Mouse (Mus musculus): ENCODE results near the gene 6030408B16Rik. TPM values are rescaled to one million over a fixed set of nuclear protein-coding genes. Genes with fewer than 3 reads are reported as not detected.

Gene 6030408B16Rik
- polyA plus RNA-seq, 1 experiment: not detected

DNA sequence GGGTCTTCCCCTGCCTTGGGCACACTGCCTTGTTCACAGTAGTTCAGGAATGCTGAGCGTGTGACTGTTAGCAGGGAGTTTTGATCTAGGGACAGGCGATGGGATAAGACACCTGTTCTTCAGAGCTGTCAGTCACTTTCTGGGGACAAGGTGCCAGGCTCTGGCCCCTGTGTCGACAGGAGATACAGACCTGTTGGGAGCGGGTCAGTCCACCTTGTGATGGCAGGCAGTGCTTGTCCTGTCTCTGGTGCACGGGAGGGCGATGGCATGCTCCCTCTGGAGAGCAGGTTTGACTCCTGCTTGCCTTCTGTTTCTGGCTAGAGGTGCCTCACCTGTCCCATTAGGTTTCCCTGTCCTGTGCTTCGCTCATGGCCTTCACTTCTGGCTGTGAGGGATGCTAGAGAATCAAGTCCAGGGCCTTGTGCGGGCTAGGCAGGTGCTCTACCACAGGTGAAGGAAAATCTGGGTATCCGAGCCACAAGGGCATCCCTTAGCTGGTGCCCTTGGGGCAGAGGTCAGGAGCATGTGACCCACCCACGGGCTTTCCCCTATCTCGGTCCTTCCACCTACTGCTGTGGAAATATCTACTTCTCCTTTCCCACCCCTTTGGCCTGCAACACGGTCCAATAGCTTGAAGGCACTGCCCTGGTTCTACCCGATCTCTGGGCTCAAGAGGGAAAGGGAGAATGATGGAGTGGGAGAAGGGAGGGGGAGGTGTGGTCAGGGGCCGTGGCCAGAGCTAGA, 36.4 kb upstream of the 6030408B16Rik start:
- Histone ChIP-seq H3K4me1 (ENCODE audit: control insufficient read depth, insufficient read depth, low read length) (peaks cover 12% of the 10 kb centered on the region), H3K9ac (ENCODE audit: low read depth, poor library complexity, severe bottlenecking) (no peak overlapping the region), H3K27me3 (ENCODE audit: control insufficient read depth, insufficient read depth, low read length, poor library complexity, severe bottlenecking) (no peaks in the 10 kb centered on the region), H3K4me3 (ENCODE audit: low read depth, low read length) (no peak overlapping the region), H3K9me3 (replicated peaks; ENCODE audit: control insufficient read depth, insufficient read depth, low read length, poor library complexity, severe bottlenecking) (no peaks in the 10 kb centered on the region), H3K36me3 (ENCODE audit: control insufficient read depth, insufficient read depth, low read length, poor library complexity, severe bottlenecking) (no peaks in the 10 kb centered on the region), H3K27ac (ENCODE audit: insufficient read depth, low read length) (no peak overlapping the region)
- no peak for TF ChIP-seq EP300 (IDR thresholded peaks at IDR 0.05; ENCODE audit: insufficient read depth, low read depth, low read length)
- no peak for TF ChIP-seq POLR2A (IDR thresholded peaks at IDR 0.05; ENCODE audit: insufficient read depth, low read length)
- TF ChIP-seq CTCF (IDR thresholded peaks at IDR 0.05; ENCODE audit: low read depth, low read length): no peak

DNA sequence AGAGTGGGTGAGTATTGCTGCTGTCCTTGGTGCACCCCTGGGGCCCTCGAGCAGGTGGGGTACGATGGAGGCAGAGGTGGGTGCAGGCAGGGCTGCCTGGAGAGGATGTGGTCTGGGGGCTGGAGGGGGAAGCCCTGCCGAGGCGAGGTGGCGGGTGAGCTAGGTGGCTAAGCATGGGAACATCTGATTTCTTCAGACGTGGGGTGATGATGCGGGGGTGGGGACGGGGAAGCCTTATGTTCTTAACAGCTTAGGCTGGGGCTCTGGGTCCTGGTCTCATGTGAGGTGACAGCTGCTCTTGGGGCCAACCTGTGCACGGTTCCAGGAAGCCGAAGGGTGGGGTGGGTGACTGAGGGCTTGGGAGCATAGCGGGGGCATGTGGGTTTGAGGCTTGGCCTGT, 34.6 kb upstream of the 6030408B16Rik start:
- Histone ChIP-seq H3K9me3 (replicated peaks; ENCODE audit: control insufficient read depth, insufficient read depth, low read length, poor library complexity, severe bottlenecking) (no peaks in the 10 kb centered on the region), H3K36me3 (ENCODE audit: control insufficient read depth, insufficient read depth, low read length, poor library complexity, severe bottlenecking) (no peaks in the 10 kb centered on the region), H3K27me3 (ENCODE audit: control insufficient read depth, insufficient read depth, low read length, poor library complexity, severe bottlenecking) (no peaks in the 10 kb centered on the region), H3K27ac (ENCODE audit: insufficient read depth, low read length) (no peak overlapping the region), H3K9ac (ENCODE audit: low read depth, poor library complexity, severe bottlenecking) (no peak overlapping the region), H3K4me3 (ENCODE audit: low read depth, low read length) (no peak overlapping the region), H3K4me1 (ENCODE audit: control insufficient read depth, insufficient read depth, low read length) (peaks cover 14% of the 10 kb centered on the region)
- TF ChIP-seq CTCF (IDR thresholded peaks at IDR 0.05; ENCODE audit: low read depth, low read length) (no peak), EP300 (IDR thresholded peaks at IDR 0.05; ENCODE audit: insufficient read depth, low read depth, low read length) (no peak), POLR2A (IDR thresholded peaks at IDR 0.05; ENCODE audit: insufficient read depth, low read length) (no peak)

DNA sequence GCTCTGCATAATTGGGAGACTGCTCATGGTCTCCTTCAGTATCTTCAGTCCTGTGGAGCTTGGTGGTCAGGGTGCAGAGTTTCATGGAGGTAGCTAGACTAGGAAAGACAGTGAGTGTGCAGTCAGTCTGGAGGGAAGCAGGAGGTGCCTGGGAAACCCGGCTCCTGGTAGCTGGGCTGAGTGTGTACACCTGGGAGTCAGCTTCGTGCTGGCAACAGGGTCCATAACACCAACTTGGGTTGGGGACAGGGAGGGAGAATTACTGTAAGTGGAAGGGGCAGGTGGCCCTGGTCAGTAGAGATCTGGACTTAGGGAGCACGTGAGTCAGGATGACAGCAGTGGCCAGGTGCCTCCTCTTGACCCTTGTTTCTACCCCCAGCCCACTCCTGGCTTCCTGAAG, 33.1 kb upstream of the 6030408B16Rik start:
- Histone ChIP-seq H3K9ac (ENCODE audit: low read depth, poor library complexity, severe bottlenecking) (no peak overlapping the region), H3K27me3 (ENCODE audit: control insufficient read depth, insufficient read depth, low read length, poor library complexity, severe bottlenecking) (no peaks in the 10 kb centered on the region), H3K9me3 (replicated peaks; ENCODE audit: control insufficient read depth, insufficient read depth, low read length, poor library complexity, severe bottlenecking) (no peaks in the 10 kb centered on the region), H3K36me3 (ENCODE audit: control insufficient read depth, insufficient read depth, low read length, poor library complexity, severe bottlenecking) (no peaks in the 10 kb centered on the region), H3K4me3 (ENCODE audit: low read depth, low read length) (no peak overlapping the region), H3K27ac (ENCODE audit: insufficient read depth, low read length) (no peak overlapping the region), H3K4me1 (ENCODE audit: control insufficient read depth, insufficient read depth, low read length) (peaks cover 14% of the 10 kb centered on the region)
- TF ChIP-seq POLR2A (IDR thresholded peaks at IDR 0.05; ENCODE audit: insufficient read depth, low read length) (no peak), EP300 (IDR thresholded peaks at IDR 0.05; ENCODE audit: insufficient read depth, low read depth, low read length) (no peak), CTCF (IDR thresholded peaks at IDR 0.05; ENCODE audit: low read depth, low read length) (no peak)

DNA sequence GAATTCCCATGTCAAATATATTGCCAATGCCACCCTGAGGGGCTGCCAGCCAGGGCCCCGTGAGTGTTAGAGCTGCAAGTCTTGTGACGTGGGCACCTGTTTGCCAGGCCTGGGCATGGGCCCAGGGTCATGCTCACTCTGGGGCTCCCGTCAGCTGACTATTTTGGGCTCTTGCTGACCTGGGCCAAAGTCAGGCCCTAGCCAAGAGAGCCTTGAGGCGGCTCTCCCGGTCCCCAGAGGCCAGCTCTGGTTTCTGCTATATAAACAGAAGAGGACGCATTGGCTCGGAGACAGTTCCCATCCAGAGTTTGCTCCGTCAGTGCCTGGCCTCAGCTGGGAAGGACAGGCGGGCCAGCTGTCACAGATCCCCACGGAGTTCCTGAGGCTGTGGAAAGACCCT, 32.6 kb upstream of the 6030408B16Rik start:
- Histone ChIP-seq H3K27me3 (ENCODE audit: control insufficient read depth, insufficient read depth, low read length, poor library complexity, severe bottlenecking) (no peaks in the 10 kb centered on the region), H3K27ac (ENCODE audit: insufficient read depth, low read length) (no peak overlapping the region), H3K4me1 (ENCODE audit: control insufficient read depth, insufficient read depth, low read length) (peaks cover 14% of the 10 kb centered on the region), H3K4me3 (ENCODE audit: low read depth, low read length) (no peak overlapping the region), H3K36me3 (ENCODE audit: control insufficient read depth, insufficient read depth, low read length, poor library complexity, severe bottlenecking) (no peaks in the 10 kb centered on the region), H3K9ac (ENCODE audit: low read depth, poor library complexity, severe bottlenecking) (no peak overlapping the region), H3K9me3 (replicated peaks; ENCODE audit: control insufficient read depth, insufficient read depth, low read length, poor library complexity, severe bottlenecking) (no peaks in the 10 kb centered on the region)
- TF ChIP-seq POLR2A (IDR thresholded peaks at IDR 0.05; ENCODE audit: insufficient read depth, low read length) (no peak), CTCF (IDR thresholded peaks at IDR 0.05; ENCODE audit: low read depth, low read length) (no peak), EP300 (IDR thresholded peaks at IDR 0.05; ENCODE audit: insufficient read depth, low read depth, low read length) (no peak)

DNA sequence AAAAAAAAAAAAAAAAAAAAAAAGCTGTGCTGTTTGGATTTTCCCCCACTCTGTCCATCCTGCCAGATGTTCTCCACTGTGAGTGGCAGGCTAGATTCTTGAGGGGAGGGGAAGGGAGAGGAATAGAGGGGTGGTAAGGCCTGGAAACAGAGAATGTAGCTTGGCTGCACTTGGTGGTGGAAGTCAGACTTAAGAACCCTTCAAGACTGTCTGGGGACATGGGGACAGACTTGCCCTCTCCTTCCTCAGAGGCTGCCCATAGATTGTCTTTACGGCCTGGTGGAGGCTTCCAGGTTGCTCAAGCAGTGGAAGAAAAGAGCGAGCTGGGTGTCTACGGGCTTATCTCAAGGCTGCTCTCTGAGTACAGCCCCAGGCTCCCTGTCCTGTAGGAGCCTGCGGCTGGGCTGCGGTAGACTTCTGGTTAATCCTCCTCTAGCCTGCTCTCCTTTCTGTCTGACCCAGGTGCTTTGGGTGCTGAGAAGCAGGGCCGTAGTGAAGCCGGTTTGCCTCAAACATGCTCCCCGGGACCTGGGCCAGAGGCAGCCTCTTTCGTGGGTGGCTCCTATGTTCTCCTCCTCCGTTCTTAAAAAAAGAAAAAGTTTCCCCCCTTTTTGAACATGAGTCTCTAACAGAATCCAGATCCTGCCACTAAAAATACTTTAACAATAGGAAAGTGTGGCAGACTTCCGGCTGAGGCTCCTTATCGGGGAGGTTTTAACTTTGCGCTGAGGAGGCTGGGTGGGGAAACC, 32.0 kb upstream of the 6030408B16Rik start:
- no peak overlapping the region for H3K4me3 ChIP-seq (ENCODE audit: low read depth, low read length)
- H3K4me1 ChIP-seq (ENCODE audit: control insufficient read depth, insufficient read depth, low read length): peaks cover 13% of the 10 kb centered on the region
- no peak for TF ChIP-seq POLR2A (IDR thresholded peaks at IDR 0.05; ENCODE audit: insufficient read depth, low read length)
- TF ChIP-seq EP300 (IDR thresholded peaks at IDR 0.05; ENCODE audit: insufficient read depth, low read depth, low read length): no peak
- no peak for TF ChIP-seq CTCF (IDR thresholded peaks at IDR 0.05; ENCODE audit: low read depth, low read length)
- H3K36me3 ChIP-seq (ENCODE audit: control insufficient read depth, insufficient read depth, low read length, poor library complexity, severe bottlenecking): no peaks in the 10 kb centered on the region
- H3K9ac ChIP-seq (ENCODE audit: low read depth, poor library complexity, severe bottlenecking): no peak overlapping the region
- H3K9me3 ChIP-seq (replicated peaks; ENCODE audit: control insufficient read depth, insufficient read depth, low read length, poor library complexity, severe bottlenecking): no peaks in the 10 kb centered on the region
- no peak overlapping the region for H3K27ac ChIP-seq (ENCODE audit: insufficient read depth, low read length)
- no peaks in the 10 kb centered on the region for H3K27me3 ChIP-seq (ENCODE audit: control insufficient read depth, insufficient read depth, low read length, poor library complexity, severe bottlenecking)

DNA sequence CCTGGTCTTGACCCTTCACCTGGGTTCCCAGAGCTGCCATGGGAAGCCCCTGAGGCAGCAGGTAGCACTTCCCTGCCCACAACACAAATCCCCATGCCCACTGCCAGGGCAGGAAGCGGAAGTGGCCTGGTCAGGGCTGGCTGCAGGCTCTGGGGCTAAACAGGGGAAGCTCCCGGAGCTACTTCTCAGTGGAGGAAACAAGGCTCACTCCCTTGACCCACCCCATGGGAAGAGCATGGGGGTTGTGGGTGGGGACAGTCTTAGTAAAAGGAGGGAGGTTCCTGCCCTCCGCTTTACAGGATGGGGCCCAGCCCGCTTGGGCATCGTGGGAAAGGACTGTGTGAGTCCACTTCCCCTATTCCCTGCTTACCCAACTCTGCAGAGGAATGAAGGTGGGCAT, 30.5 kb upstream of the 6030408B16Rik start:
- Histone ChIP-seq H3K9ac (ENCODE audit: low read depth, poor library complexity, severe bottlenecking) (no peak overlapping the region), H3K36me3 (ENCODE audit: control insufficient read depth, insufficient read depth, low read length, poor library complexity, severe bottlenecking) (no peaks in the 10 kb centered on the region), H3K27me3 (ENCODE audit: control insufficient read depth, insufficient read depth, low read length, poor library complexity, severe bottlenecking) (no peaks in the 10 kb centered on the region), H3K4me1 (ENCODE audit: control insufficient read depth, insufficient read depth, low read length) (peaks cover 4% of the 10 kb centered on the region), H3K4me3 (ENCODE audit: low read depth, low read length) (no peak overlapping the region), H3K9me3 (replicated peaks; ENCODE audit: control insufficient read depth, insufficient read depth, low read length, poor library complexity, severe bottlenecking) (no peaks in the 10 kb centered on the region), H3K27ac (ENCODE audit: insufficient read depth, low read length) (no peak overlapping the region)
- TF ChIP-seq CTCF (IDR thresholded peaks at IDR 0.05; ENCODE audit: low read depth, low read length): no peak
- no peak for TF ChIP-seq EP300 (IDR thresholded peaks at IDR 0.05; ENCODE audit: insufficient read depth, low read depth, low read length)
- no peak for TF ChIP-seq POLR2A (IDR thresholded peaks at IDR 0.05; ENCODE audit: insufficient read depth, low read length)
